Mouse (Mus musculus) embryonic facial prominence, embryonic 13.5 days (tissue): ENCODE data around the gene Sult1b1. TPM values are rescaled to one million over a fixed set of nuclear protein-coding genes. Genes with fewer than 3 reads are reported as not detected.
A peak's percentile ranks its signal among the peaks of the same experiment; 100 is the strongest.

Experiments
- ATAC-seq: fragments of 200-750 bp; cut with Nextera tagmentation; 2 replicates; pipeline ENCODE4 v1.8.0; 2017; ENCODE audit warnings: low read depth; ENCODE audit not compliant: insufficient number of reproducible peaks, insufficient read depth, low FRiP score, low TSS enrichment
- H3K27ac ChIP-seq: fragments of 300-500 bp; sonication (generic); 2 replicates; pipeline ENCODE4 v1.5.1; 2015; ENCODE audit warnings: moderate library complexity, mild to moderate bottlenecking, inconsistent platforms
- H3K27me3 ChIP-seq: fragments of 300-500 bp; sonication (generic); 2 replicates; pipeline ENCODE4 v1.6.1; 2015; ENCODE audit warnings: mild to moderate bottlenecking, inconsistent platforms
- H3K36me3 ChIP-seq: fragments of 300-500 bp; sonication (generic); 2 replicates; pipeline ENCODE4 v1.6.1; 2015; ENCODE audit warnings: mild to moderate bottlenecking, inconsistent platforms
- H3K4me1 ChIP-seq: fragments of 300-500 bp; sonication (generic); 2 replicates; pipeline ENCODE4 v1.6.1; 2015; ENCODE audit warnings: inconsistent platforms
- H3K4me2 ChIP-seq: fragments of 300-500 bp; sonication (generic); 2 replicates; pipeline ENCODE4 v1.6.1; 2015; ENCODE audit warnings: moderate library complexity, mild to moderate bottlenecking, inconsistent platforms
- H3K4me3 ChIP-seq: fragments of 300-500 bp; sonication (generic); 2 replicates; pipeline ENCODE4 v1.5.1; 2015; ENCODE audit warnings: mild to moderate bottlenecking, inconsistent platforms
- H3K9ac ChIP-seq: fragments of 300-500 bp; sonication (generic); 2 replicates; pipeline ENCODE4 v1.6.1; 2015; ENCODE audit warnings: mild to moderate bottlenecking, inconsistent platforms
- H3K9me3 ChIP-seq: fragments of 300-500 bp; sonication (generic); 2 replicates; pipeline ENCODE4 v1.6.1; 2016; ENCODE audit warnings: inconsistent platforms
- WGBS: fragments of 180-500 bp; shearing (Covaris S2); methylation state at CpG from one replicate; pipeline ENCODE4 v1.1.7; 2015; ENCODE audit warnings: mixed read lengths; 5-methylcytosine and 5-hydroxymethylcytosine counted together
- polyA plus RNA-seq: library from polyadenylated mRNA; unstranded; fragments of >200 nt; fragmentation: Nextera tagmentation; extraction: Ambion mirVana; gene quantifications from 2 replicates; pipeline ENCODE4 v1.2.1, GENCODE M21; 2015

The Sult1b1 gene
- 0.80 TPM in 1 of 2 replicates, not detected in the other for polyA plus RNA-seq

DNA sequence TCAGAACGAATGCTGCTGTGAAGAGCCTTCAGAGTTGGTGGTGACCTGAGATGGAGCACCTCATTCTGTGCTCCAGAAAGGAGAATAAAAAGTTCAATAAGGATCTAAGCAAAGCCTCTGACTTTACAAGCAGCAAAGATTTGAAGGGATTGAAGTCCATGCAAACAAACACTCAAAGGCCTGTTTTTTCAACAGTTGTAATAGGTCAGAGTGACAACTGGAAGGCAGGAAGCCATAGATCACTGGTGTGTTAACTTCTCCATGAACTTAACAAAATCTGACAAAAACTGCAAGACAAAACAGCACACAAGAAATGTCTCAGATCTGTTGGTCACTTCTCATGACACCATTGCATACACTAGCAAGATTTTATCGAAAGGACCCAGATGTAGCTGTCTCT, at the start of gene Sult1b1:
Gene Sult1b1, minus strand, starts transcription at position 85 of the 400 bp plus-strand sequence.
- Histone ChIP-seq H3K9ac (no peak within 1 kb of the TSS), H3K27me3 (no peaks in the 10 kb centered on the region), H3K4me2 (no peak within 1 kb of the TSS), H3K4me1 (no peaks in the 10 kb centered on the region), H3K9me3 (no peaks in the 10 kb centered on the region), H3K4me3 (no peak within 1 kb of the TSS), H3K36me3 (no peaks in the 10 kb centered on the region), H3K27ac (no peak within 1 kb of the TSS)
- no peak for ATAC-seq
- WGBS: 93% methylated on average over 2 of the region's 2 CpGs

DNA sequence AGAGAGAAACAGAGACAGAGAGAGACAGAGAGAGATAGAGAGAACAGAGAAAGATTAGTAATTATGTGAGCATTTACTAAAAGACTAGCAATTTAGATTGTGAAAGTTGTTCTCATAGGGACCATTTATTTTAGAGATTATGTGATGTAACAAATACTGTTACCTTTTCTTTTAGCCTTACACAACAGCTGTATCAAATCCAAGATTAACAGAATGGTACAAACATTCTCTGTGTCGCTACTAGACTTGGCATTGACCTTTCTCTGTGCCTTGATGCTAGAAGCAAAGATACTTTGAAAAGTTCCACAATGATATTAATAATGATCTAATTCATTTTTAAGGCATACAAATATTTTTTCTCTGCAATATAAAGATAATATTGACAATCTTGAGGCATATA, 42.4 kb upstream of the Sult1b1 start:
- Histone ChIP-seq H3K9ac (no peak overlapping the region), H3K9me3 (no peaks in the 10 kb centered on the region), H3K36me3 (no peaks in the 10 kb centered on the region)

DNA sequence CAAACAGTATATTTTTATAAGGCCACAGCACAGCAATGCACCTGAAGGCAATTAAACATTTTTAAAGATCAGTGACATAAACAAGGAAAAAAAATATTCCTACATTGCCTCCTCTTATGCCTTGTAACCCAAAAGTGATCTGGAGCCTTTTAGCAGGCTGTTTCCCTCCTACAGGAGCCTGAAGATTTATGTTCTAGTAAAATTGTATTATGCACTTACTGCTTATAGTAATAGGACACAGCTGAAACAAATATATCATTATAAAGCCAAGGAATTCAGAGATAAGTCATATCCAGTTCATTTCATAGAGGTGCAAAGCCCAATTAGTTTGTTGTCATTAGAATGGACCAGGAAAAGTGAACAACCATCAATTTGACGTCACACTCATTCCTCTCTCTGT, 36.2 kb upstream of the Sult1b1 start:
- Histone ChIP-seq H3K4me2 (no peak overlapping the region), H3K9ac (no peak overlapping the region), H3K36me3 (no peaks in the 10 kb centered on the region), H3K27ac (no peak overlapping the region), H3K4me1 (peaks cover 5% of the 10 kb centered on the region; the same call in 1 of the 2 replicates), H3K27me3 (no peaks in the 10 kb centered on the region), H3K4me3 (no peak overlapping the region), H3K9me3 (no peaks in the 10 kb centered on the region)
- no peak for ATAC-seq
- WGBS: 36% methylated on average over 1 of the region's 1 CpGs

More for the DNA sequence above, 42.4 kb upstream of the Sult1b1 start:
- no peaks in the 10 kb centered on the region for H3K4me1 ChIP-seq
- H3K4me3 ChIP-seq: no peak overlapping the region
- no peaks in the 10 kb centered on the region for H3K27me3 ChIP-seq
- no peak overlapping the region for H3K4me2 ChIP-seq
- ATAC-seq: no peak
- no peak overlapping the region for H3K27ac ChIP-seq
- 79% methylated on average over 1 of the region's 1 CpGs for WGBS

- H3K27me3 ChIP-seq: no peaks in the 10 kb centered on the region
- no peak for ATAC-seq
- no peak overlapping the region for H3K27ac ChIP-seq
- H3K4me2 ChIP-seq: peak overlapping the region; percentile 37
- H3K9me3 ChIP-seq: no peaks in the 10 kb centered on the region
- H3K36me3 ChIP-seq: no peaks in the 10 kb centered on the region
- no peak overlapping the region for H3K9ac ChIP-seq
- peaks cover 5% of the 10 kb centered on the region; the same call in 1 of the 2 replicates for H3K4me1 ChIP-seq
- no peak overlapping the region for H3K4me3 ChIP-seq
- 20% methylated on average over 5 of the region's 5 CpGs for WGBS
These were observed 35.5 kb upstream of the Sult1b1 start for GRCm38 (mm10) chr5:87573490-87573889.

GRCm38 (mm10) chr5:87572781-87573180, 34.8 kb upstream of the Sult1b1 start:
- no peaks in the 10 kb centered on the region for H3K9me3 ChIP-seq
- no peaks in the 10 kb centered on the region for H3K27me3 ChIP-seq
- no peak overlapping the region for H3K4me3 ChIP-seq
- H3K4me2 ChIP-seq: no peak overlapping the region
- no peak overlapping the region for H3K27ac ChIP-seq
- WGBS: 42% methylated on average over 6 of the region's 6 CpGs
- peaks cover 5% of the 10 kb centered on the region; the same call in 1 of the 2 replicates for H3K4me1 ChIP-seq
- H3K9ac ChIP-seq: no peak overlapping the region
- ATAC-seq: no peak
- H3K36me3 ChIP-seq: no peaks in the 10 kb centered on the region

GRCm38 (mm10) chr5:87568845-87569244, 30.9 kb upstream of the Sult1b1 start, which contains the start of gene Sult1d1:
Sult1d1 (minus strand) TSS chr5:87569027.
- H3K4me1 ChIP-seq: peaks cover 5% of the 10 kb centered on the region; the same call in 1 of the 2 replicates
- H3K9me3 ChIP-seq: no peaks in the 10 kb centered on the region
- H3K36me3 ChIP-seq: no peaks in the 10 kb centered on the region
- ATAC-seq: no peak
- no peaks in the 10 kb centered on the region for H3K27me3 ChIP-seq
- H3K4me2 ChIP-seq: no peak within 1 kb of the TSS
- H3K4me3 ChIP-seq: no peak within 1 kb of the TSS
- H3K27ac ChIP-seq: no peak within 1 kb of the TSS
- 79% methylated on average over 5 of the region's 5 CpGs for WGBS
- H3K9ac ChIP-seq: no peak within 1 kb of the TSS

DNA sequence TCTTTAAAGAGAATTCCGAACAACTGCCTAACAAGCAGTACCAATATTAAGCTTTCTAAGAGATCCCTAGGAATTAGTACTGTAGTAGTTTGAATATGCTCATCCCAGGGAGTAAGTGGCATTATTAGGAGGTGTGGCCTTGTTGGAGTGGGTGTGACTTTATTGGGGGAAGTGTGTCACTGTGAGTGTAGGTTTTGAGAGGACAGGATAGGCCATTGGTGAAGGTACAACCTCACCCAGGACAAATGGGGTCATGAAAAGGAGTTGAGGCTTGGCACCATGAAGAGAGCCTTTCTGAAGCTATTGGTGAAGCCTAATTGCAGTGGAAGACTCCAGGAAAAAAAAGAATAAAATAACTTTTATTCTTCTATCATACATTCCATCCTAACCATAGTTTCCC, 29.3 kb upstream of the Sult1b1 start:
- Histone ChIP-seq H3K27me3 (no peaks in the 10 kb centered on the region), H3K27ac (no peak overlapping the region), H3K9ac (no peak overlapping the region), H3K4me2 (no peak overlapping the region), H3K4me1 (no peaks in the 10 kb centered on the region), H3K9me3 (no peaks in the 10 kb centered on the region), H3K36me3 (no peaks in the 10 kb centered on the region), H3K4me3 (no peak overlapping the region)
- no peak for ATAC-seq
- 89% methylated on average over 1 of the region's 1 CpGs for WGBS

DNA sequence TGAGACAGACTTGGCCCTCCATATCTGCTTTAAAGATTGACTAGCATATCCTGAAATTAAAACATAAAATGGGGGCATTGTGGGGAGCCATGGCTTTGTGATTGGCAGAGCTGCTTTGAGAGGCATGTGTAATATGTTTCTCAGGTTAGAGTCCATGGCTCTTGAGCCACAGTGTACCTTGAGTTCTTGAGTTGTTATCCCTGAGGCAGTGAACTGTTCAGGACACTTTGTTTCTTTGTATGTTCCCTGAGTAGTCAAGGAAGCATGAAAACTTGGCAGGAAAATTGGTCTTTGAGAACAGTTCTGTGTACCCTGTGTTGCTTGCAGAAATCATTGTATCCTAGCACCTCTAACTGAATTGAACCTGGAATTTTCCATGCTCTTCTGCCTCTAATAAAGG, 25.0 kb upstream of the Sult1b1 start:
- Histone ChIP-seq H3K4me1 (no peaks in the 10 kb centered on the region), H3K4me2 (no peak overlapping the region), H3K4me3 (no peak overlapping the region), H3K27me3 (no peaks in the 10 kb centered on the region), H3K9me3 (no peaks in the 10 kb centered on the region), H3K36me3 (no peaks in the 10 kb centered on the region), H3K27ac (no peak overlapping the region), H3K9ac (no peak overlapping the region)
- no peak for ATAC-seq

DNA sequence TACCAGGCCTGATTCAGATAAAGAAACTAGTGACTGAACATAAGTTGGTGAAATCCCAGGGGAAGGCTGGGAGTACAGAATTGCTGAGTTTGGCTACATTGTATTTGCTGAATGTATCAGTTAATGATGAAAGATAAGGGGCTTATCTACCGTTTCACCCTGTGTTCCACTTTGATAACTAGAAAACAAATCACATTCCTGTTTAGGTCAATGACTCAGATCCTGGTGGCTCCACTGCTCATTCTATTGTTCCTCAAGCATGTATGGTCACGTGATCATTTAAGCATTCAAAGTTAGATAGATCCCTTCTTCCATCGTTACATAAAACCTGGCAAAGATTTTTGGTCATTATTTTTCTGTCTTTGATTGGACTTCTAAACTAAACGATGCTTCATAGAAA, 24.5 kb upstream of the Sult1b1 start:
- no peak overlapping the region for H3K27ac ChIP-seq
- H3K9ac ChIP-seq: no peak overlapping the region
- no peak for ATAC-seq
- no peak overlapping the region for H3K4me2 ChIP-seq
- no peaks in the 10 kb centered on the region for H3K27me3 ChIP-seq
- no peaks in the 10 kb centered on the region for H3K4me1 ChIP-seq
- 79% methylated on average over 4 of the region's 4 CpGs for WGBS
- no peaks in the 10 kb centered on the region for H3K36me3 ChIP-seq
- H3K9me3 ChIP-seq: no peaks in the 10 kb centered on the region
- no peak overlapping the region for H3K4me3 ChIP-seq

GRCm38 (mm10) chr5:87560145-87560544, 22.1 kb upstream of the Sult1b1 start:
- H3K9ac ChIP-seq: no peak overlapping the region
- WGBS: 74% methylated on average over 5 of the region's 5 CpGs
- H3K4me1 ChIP-seq: no peaks in the 10 kb centered on the region
- H3K4me3 ChIP-seq: no peak overlapping the region
- H3K27me3 ChIP-seq: no peaks in the 10 kb centered on the region
- no peak overlapping the region for H3K4me2 ChIP-seq
- ATAC-seq: no peak
- no peak overlapping the region for H3K27ac ChIP-seq
- no peaks in the 10 kb centered on the region for H3K36me3 ChIP-seq
- H3K9me3 ChIP-seq: no peaks in the 10 kb centered on the region

GRCm38 (mm10) chr5:87550935-87551334, 12.9 kb upstream of the Sult1b1 start:
- WGBS: 33% methylated on average over 1 of the region's 1 CpGs
- Histone ChIP-seq H3K9ac (no peak overlapping the region), H3K4me2 (no peak overlapping the region), H3K36me3 (no peaks in the 10 kb centered on the region), H3K4me1 (no peaks in the 10 kb centered on the region), H3K27me3 (no peaks in the 10 kb centered on the region), H3K4me3 (no peak overlapping the region), H3K27ac (no peak overlapping the region), H3K9me3 (no peaks in the 10 kb centered on the region)
- ATAC-seq: no peak

- H3K4me2 ChIP-seq: no peak overlapping the region
- H3K27ac ChIP-seq: no peak overlapping the region
- no peak for ATAC-seq
- no peaks in the 10 kb centered on the region for H3K4me1 ChIP-seq
- no peak overlapping the region for H3K9ac ChIP-seq
- H3K27me3 ChIP-seq: no peaks in the 10 kb centered on the region
- H3K36me3 ChIP-seq: no peaks in the 10 kb centered on the region
- 70% methylated on average over 4 of the region's 4 CpGs for WGBS
- no peak overlapping the region for H3K4me3 ChIP-seq
- no peaks in the 10 kb centered on the region for H3K9me3 ChIP-seq
These were observed 1.9 kb downstream of the Sult1b1 start for GRCm38 (mm10) chr5:87535994-87536644.
